Mouse (Mus musculus) left cerebral cortex, adult 11 months (tissue): Measurements from ENCODE around the gene Ano1.

Source experiments
- DNase-seq: peaks from one replicate; pipeline ENCODE4 v3.0.0; 2022; ENCODE audit warnings: low spot score

Ano1 gene

GRCm38 (mm10) chr7:144696764-144697704, 54.7 kb downstream of the Ano1 start:
- DNase-seq, result no peak

GRCm38 (mm10) chr7:144689855-144690254, 61.9 kb downstream of the Ano1 start:
- DNase-seq, result no peak

- no peak for DNase-seq
These were observed 62.6 kb downstream of the Ano1 start for GRCm38 (mm10) chr7:144689136-144689535.

GRCm38 (mm10) chr7:144687663-144688381, 64.0 kb downstream of the Ano1 start:
- no peak for DNase-seq

- no peak for DNase-seq
These were observed 66.8 kb downstream of the Ano1 start for GRCm38 (mm10) chr7:144684947-144685346.

GRCm38 (mm10) chr7:144684467-144684866, 67.3 kb downstream of the Ano1 start:
- DNase-seq, result no peak

- DNase-seq, result no peak
These were observed 71.7 kb downstream of the Ano1 start for GRCm38 (mm10) chr7:144680096-144680495.

GRCm38 (mm10) chr7:144678241-144679030, 73.3 kb downstream of the Ano1 start:
- no peak for DNase-seq

- DNase-seq, result no peak
These were observed 74.3 kb downstream of the Ano1 start for GRCm38 (mm10) chr7:144677341-144678086.

- no peak for DNase-seq
These were observed 76.1 kb downstream of the Ano1 start for GRCm38 (mm10) chr7:144675632-144676031.

GRCm38 (mm10) chr7:144669895-144670294, 81.9 kb downstream of the Ano1 start:
- no peak for DNase-seq

- DNase-seq, result no peak
These were observed 83.0 kb downstream of the Ano1 start for GRCm38 (mm10) chr7:144668603-144669278.

- no peak for DNase-seq
These were observed 84.7 kb downstream of the Ano1 start for GRCm38 (mm10) chr7:144667091-144667490.

GRCm38 (mm10) chr7:144665585-144665984, 86.2 kb downstream of the Ano1 start:
- DNase-seq, result no peak

GRCm38 (mm10) chr7:144663566-144663965, 88.2 kb downstream of the Ano1 start:
- DNase-seq, result no peak

GRCm38 (mm10) chr7:144656261-144656967, 95.4 kb downstream of the Ano1 start:
- no peak for DNase-seq

GRCm38 (mm10) chr7:144653681-144654425, 97.9 kb downstream of the Ano1 start:
- peak; percentile 34 for DNase-seq

- no peak for DNase-seq
These were observed 104.2 kb downstream of the Ano1 start for GRCm38 (mm10) chr7:144647547-144647946.

GRCm38 (mm10) chr7:144640817-144641216, 111.0 kb downstream of the Ano1 start:
- no peak for DNase-seq

GRCm38 (mm10) chr7:144636000-144636399, 115.8 kb downstream of the Ano1 start:
- DNase-seq, result no peak
